Mouse (Mus musculus) CH12.LX (cell line): ENCODE measurements at regions not wholly inside any gene's neighbourhood (a gene's known extent, or its start where the extent isn't known, plus 50 kb on each side); places are given as distances from the start of the nearest gene placed in this dataset.

Experiments used
- DNase-seq: peaks from one replicate; pipeline ENCODE4 v3.0.0-alpha.2; 2013; ENCODE audit errors: extremely low read depth
- H3K27ac ChIP-seq: 2 replicates; pipeline ENCODE4 v1.5.1; 2012; ENCODE audit warnings: low read depth, mild to moderate bottlenecking, control low read depth, moderate library complexity; ENCODE audit not compliant: insufficient read depth
- H3K27me3 ChIP-seq: replicated peaks from 2 replicates; pipeline ENCODE3; 2012; ENCODE audit warnings: inconsistent platforms
- H3K36me3 ChIP-seq, 2 experiments: replicated peaks in 1 of 2; 2 replicates each; pipeline versions ENCODE3 to v1.6.1; 2012; ENCODE audit warnings: inconsistent platforms in 1 of 2, low read length in 1 of 2, mild to moderate bottlenecking in 1 of 2, mixed read lengths in 1 of 2, moderate library complexity in 1 of 2; ENCODE audit not compliant: control insufficient read depth in 1 of 2, insufficient read depth in 1 of 2
- H3K4me1 ChIP-seq, 2 experiments: 2 replicates each; pipeline ENCODE4 v1.6.1; 2012; ENCODE audit warnings: inconsistent platforms in 1 of 2, moderate library complexity in 1 of 2; ENCODE audit not compliant: insufficient read depth in 2 of 2, control insufficient read depth in 1 of 2
- H3K4me2 ChIP-seq: 2 replicates; pipeline ENCODE4 v1.6.1; 2012; ENCODE audit warnings: low read depth, mild to moderate bottlenecking, control low read depth; ENCODE audit not compliant: poor library complexity, insufficient read depth, severe bottlenecking
- H3K4me3 ChIP-seq, 3 experiments: fragments of 150-350 bp in 1 of 3; sonication (generic) in 1 of 3; replicated peaks in 1 of 3; 2 replicates each; pipeline versions ENCODE3 to v1.5.1; 2011 to 2012; ENCODE audit warnings: low read depth in 2 of 3, low read length in 2 of 3, mild to moderate bottlenecking in 2 of 3, moderate library complexity in 2 of 3, control low read depth in 1 of 3, improper control_type of control experiment in 1 of 3, inconsistent platforms in 1 of 3, mixed read lengths in 1 of 3; ENCODE audit not compliant: poor library complexity in 1 of 3
- H3K79me2 ChIP-seq: replicated peaks from 2 replicates; pipeline ENCODE4 v1.6.1; 2012; ENCODE audit warnings: mild to moderate bottlenecking, moderate library complexity; ENCODE audit not compliant: control insufficient read depth, poor library complexity, insufficient read depth, severe bottlenecking; ENCODE audit errors: extremely low read depth
- H3K9ac ChIP-seq: 2 replicates; pipeline ENCODE4 v1.6.1; 2012; ENCODE audit warnings: low read depth, mild to moderate bottlenecking, control low read depth, moderate library complexity; ENCODE audit not compliant: insufficient read depth
- H3K9me3 ChIP-seq: replicated peaks from 2 replicates; pipeline ENCODE3; 2012; ENCODE audit warnings: low read length, inconsistent platforms, mixed read lengths
- CTCF ChIP-seq, 2 experiments: IDR thresholded peaks in 1 of 2; conservative IDR thresholded peaks in 1 of 2; 2 replicates each; pipeline ENCODE4 v1.5.1; 2011 to 2012; ENCODE audit warnings: low read depth in 2 of 2, low read length in 2 of 2, improper control_type of control experiment in 1 of 2, inconsistent platforms in 1 of 2, mild to moderate bottlenecking in 1 of 2, moderate library complexity in 1 of 2
- ELF1 ChIP-seq: IDR thresholded peaks from 2 replicates; pipeline ENCODE4 v1.6.1; 2014; ENCODE audit warnings: low read depth, mild to moderate bottlenecking, inconsistent platforms, low read length, improper control_type of control experiment
- IRF4 ChIP-seq: IDR thresholded peaks from 2 replicates; pipeline ENCODE4 v1.6.1; 2014; ENCODE audit warnings: low read depth, mild to moderate bottlenecking, inconsistent platforms, low read length, improper control_type of control experiment
- JUN ChIP-seq: IDR thresholded peaks from 2 replicates; pipeline ENCODE4 v1.6.1; 2011; ENCODE audit warnings: low read depth, mild to moderate bottlenecking, low read length, improper control_type of control experiment, moderate library complexity; ENCODE audit not compliant: insufficient read depth
- MAFK ChIP-seq: IDR thresholded peaks from 2 replicates; pipeline ENCODE4 v1.6.1; 2011; ENCODE audit warnings: low read length, improper control_type of control experiment; ENCODE audit not compliant: insufficient replicate concordance
- MAZ ChIP-seq: IDR thresholded peaks from 2 replicates; pipeline ENCODE4 v1.6.1; 2012; ENCODE audit warnings: low read depth, mild to moderate bottlenecking, inconsistent platforms, low read length, improper control_type of control experiment, moderate library complexity
- MXI1 ChIP-seq: IDR thresholded peaks from 2 replicates; pipeline ENCODE4 v1.6.1; 2011; ENCODE audit warnings: mild to moderate bottlenecking, low read depth, low read length, improper control_type of control experiment
- MYC ChIP-seq: IDR thresholded peaks from 2 replicates; pipeline ENCODE4 v1.6.1; 2011; ENCODE audit warnings: low read depth, mild to moderate bottlenecking, improper control_type of control experiment, low read length
- POLR2A ChIP-seq: IDR thresholded peaks from 2 replicates; pipeline ENCODE4 v1.6.1; 2011; ENCODE audit warnings: low read depth, mild to moderate bottlenecking, improper control_type of control experiment, low read length
- TBP ChIP-seq: conservative IDR thresholded peaks from 2 replicates; pipeline ENCODE4 v1.6.1; 2011; ENCODE audit warnings: low read depth, low read length, improper control_type of control experiment
- TCF12 ChIP-seq: IDR thresholded peaks from 2 replicates; pipeline ENCODE4 v1.6.1; 2014; ENCODE audit warnings: low read depth, mild to moderate bottlenecking, inconsistent platforms, low read length, improper control_type of control experiment
- ZKSCAN1 ChIP-seq: IDR thresholded peaks from 2 replicates; pipeline ENCODE4 v1.6.1; 2012; ENCODE audit warnings: low read depth, inconsistent platforms, low read length, improper control_type of control experiment, borderline replicate concordance
- dilution Hi-C: fragments of 300-500 bp; cut with MboI; formaldehyde crosslinking; loops from 2 replicates; pipeline ENCODE4 v1.14.3; 2020; ENCODE audit warnings: low sequenced_read_pairs; ENCODE audit not compliant: extremely low pct_unique_long_range_greater_than_20kb, extremely low pct_ligation_motif_present
- in situ Hi-C: fragments of 300-500 bp; cut with MboI; formaldehyde crosslinking; loops from 3 replicates; pipeline ENCODE4 v1.14.3; 2019; ENCODE audit warnings: low sequenced_read_pairs, low pct_ligation_motif_present, low pct_unique_long_range_greater_than_20kb, mixed read lengths

- TF ChIP-seq MYC (no peak), TBP (no peak), CTCF (conservative IDR thresholded peaks at IDR 0.05 in 1 of 2, IDR thresholded peaks at IDR 0.05 in 1 of 2; ENCODE audit: low read depth in 2 of 2, low read length in 2 of 2) (no peak), TCF12 (no peak), POLR2A (no peak), MAZ (no peak), JUN (no peak), IRF4 (no peak), MAFK (no peak), ELF1 (no peak), ZKSCAN1 (no peak), MXI1 (no peak)
- no peak overlapping the region for H3K4me3 ChIP-seq
- no peak overlapping the region for H3K9ac ChIP-seq
- no peaks in the 10 kb centered on the region for H3K27me3 ChIP-seq
- no peaks in the 10 kb centered on the region for H3K4me1 ChIP-seq
- H3K36me3 ChIP-seq: no peaks in the 10 kb centered on the region
- dilution Hi-C loops: no loop called here
- no peak overlapping the region for H3K4me2 ChIP-seq
- H3K9me3 ChIP-seq: no peaks in the 10 kb centered on the region
- no peaks in the 10 kb centered on the region for H3K79me2 ChIP-seq
- H3K27ac ChIP-seq: no peak overlapping the region
- in situ Hi-C loops: no loop called here
- no peak for DNase-seq
These were observed 55.6 kb upstream of the Kctd3 start for GRCm38 (mm10) chr1:189063209-189063608.
